Mouse (Mus musculus) hindbrain, embryonic 14.5 days (tissue): ENCODE measurements at regions not wholly inside any gene's neighbourhood (a gene's known extent, or its start where the extent isn't known, plus 50 kb on each side); places are given as distances from the start of the nearest gene placed in this dataset.

ENCODE experiments used
- ATAC-seq: fragments of 200-750 bp; cut with Nextera tagmentation; 2 replicates; pipeline ENCODE4 v1.8.0; 2017; ENCODE audit warnings: moderate number of reproducible peaks, mild to moderate bottlenecking, moderate TSS enrichment, moderate library complexity; ENCODE audit not compliant: low FRiP score
- DNase-seq: peaks from one replicate; pipeline ENCODE4 v3.0.0-alpha.2; 2015; ENCODE audit warnings: low spot score
- H3K27ac ChIP-seq: fragments of 300-500 bp; sonication (generic); 2 replicates; pipeline ENCODE4 v1.5.1; 2014; ENCODE audit warnings: mild to moderate bottlenecking, moderate library complexity
- H3K27me3 ChIP-seq: fragments of 300-500 bp; sonication (generic); 2 replicates; pipeline ENCODE4 v1.6.1; 2014; ENCODE audit warnings: mild to moderate bottlenecking, low read length, mixed read lengths; ENCODE audit not compliant: control insufficient read depth, insufficient read depth
- H3K36me3 ChIP-seq: fragments of 300-500 bp; sonication (generic); replicated peaks from 2 replicates; pipeline ENCODE4 v1.6.1; 2014; ENCODE audit not compliant: control insufficient read depth, insufficient read depth
- H3K4me1 ChIP-seq: fragments of 300-500 bp; sonication (generic); replicated peaks from 2 replicates; pipeline ENCODE4 v1.6.1; 2014; ENCODE audit warnings: antibody characterized with exemption, low read length, mixed read lengths; ENCODE audit not compliant: control insufficient read depth, insufficient read depth
- H3K4me2 ChIP-seq: fragments of 300-500 bp; sonication (generic); replicated peaks from 2 replicates; pipeline ENCODE4 v1.6.1; 2014; ENCODE audit warnings: mild to moderate bottlenecking, moderate library complexity
- H3K4me3 ChIP-seq: fragments of 300-500 bp; sonication (generic); replicated peaks from 2 replicates; pipeline ENCODE4 v1.5.1; 2014; ENCODE audit warnings: mild to moderate bottlenecking, low read length
- H3K9ac ChIP-seq: fragments of 300-500 bp; sonication (generic); 2 replicates; pipeline ENCODE4 v1.6.1; 2014
- H3K9me3 ChIP-seq: fragments of 300-500 bp; sonication (generic); 2 replicates; pipeline ENCODE4 v1.6.1; 2016; ENCODE audit warnings: low read length; ENCODE audit not compliant: control insufficient read depth
- WGBS: fragments of 180-500 bp; shearing (Covaris S2); extraction: QIAGEN DNeasy Blood & Tissue Kit; methylation state at CpG from one replicate; pipeline ENCODE4 v1.1.7; 2014; 5-methylcytosine and 5-hydroxymethylcytosine counted together

DNA sequence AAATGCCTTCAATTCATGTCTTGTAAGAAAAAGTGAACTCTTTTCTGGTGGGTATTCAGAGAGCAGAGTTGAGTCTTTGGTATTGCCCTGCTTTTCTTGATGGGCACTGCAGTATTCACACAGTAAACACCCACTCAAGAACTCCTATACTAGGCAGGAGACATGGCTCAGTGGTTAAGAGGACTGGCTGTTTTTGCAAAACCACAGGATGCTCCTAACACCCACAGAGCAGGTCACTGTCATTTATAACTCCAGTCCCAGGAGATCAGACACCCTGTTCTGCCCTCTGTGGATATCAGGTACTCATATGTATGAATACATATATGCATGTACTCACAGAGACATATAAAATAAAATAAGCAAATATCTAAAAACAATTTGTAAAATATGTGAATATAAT is 238.5 kb downstream of the Mex3b start:
- no peaks in the 10 kb centered on the region for H3K27me3 ChIP-seq

DNA sequence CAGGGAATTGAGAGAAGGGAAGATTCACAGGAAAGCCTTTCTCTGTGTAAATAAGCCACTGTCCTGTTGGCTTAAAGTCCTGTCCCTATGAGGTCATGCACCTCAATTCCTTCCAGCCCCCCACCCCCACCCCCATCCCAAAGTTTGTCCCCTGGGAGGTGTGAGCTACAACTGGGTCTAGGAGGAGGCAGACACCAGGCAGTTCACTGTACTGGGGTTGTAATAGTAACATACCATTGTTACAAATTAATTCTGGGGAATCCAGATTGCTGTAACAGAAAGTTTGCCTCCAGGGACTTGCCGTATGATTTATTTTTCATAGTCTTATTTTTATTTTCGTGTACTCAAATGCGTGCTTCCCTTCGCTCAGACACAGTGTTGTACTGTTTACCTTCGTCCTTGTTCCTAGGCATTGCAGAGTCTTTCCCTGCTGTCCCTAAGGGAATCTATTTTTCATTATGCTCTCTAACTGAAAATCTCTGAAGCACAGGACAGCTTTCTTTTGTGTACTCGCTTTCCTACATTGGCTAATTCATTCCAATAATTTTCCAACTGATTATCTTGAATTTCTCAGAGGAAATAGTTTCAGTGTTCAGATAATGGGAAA is 244.2 kb downstream of the Mex3b start:
- no peaks in the 10 kb centered on the region for H3K4me1 ChIP-seq
- WGBS, result 60% methylated on average over 6 of the region's 6 CpGs
- H3K27ac ChIP-seq, result peak overlapping the region; percentile 11; the same call in 1 of the 2 replicates
- DNase-seq, result no peak
- no peak overlapping the region for H3K4me3 ChIP-seq
- no peaks in the 10 kb centered on the region for H3K27me3 ChIP-seq
- peak; percentile 62; the same call in 1 of the 2 replicates for ATAC-seq
- no peaks in the 10 kb centered on the region for H3K36me3 ChIP-seq
- no peak overlapping the region for H3K9ac ChIP-seq
- H3K9me3 ChIP-seq, result no peaks in the 10 kb centered on the region
- no peak overlapping the region for H3K4me2 ChIP-seq

More for the DNA sequence above, 238.5 kb downstream of the Mex3b start:
- Histone ChIP-seq H3K4me3 (no peak overlapping the region), H3K27ac (no peak overlapping the region), H3K36me3 (no peaks in the 10 kb centered on the region), H3K4me1 (no peaks in the 10 kb centered on the region), H3K9me3 (no peaks in the 10 kb centered on the region), H3K4me2 (no peak overlapping the region), H3K9ac (no peak overlapping the region)
- ATAC-seq (no peak), DNase-seq (no peak)

DNA sequence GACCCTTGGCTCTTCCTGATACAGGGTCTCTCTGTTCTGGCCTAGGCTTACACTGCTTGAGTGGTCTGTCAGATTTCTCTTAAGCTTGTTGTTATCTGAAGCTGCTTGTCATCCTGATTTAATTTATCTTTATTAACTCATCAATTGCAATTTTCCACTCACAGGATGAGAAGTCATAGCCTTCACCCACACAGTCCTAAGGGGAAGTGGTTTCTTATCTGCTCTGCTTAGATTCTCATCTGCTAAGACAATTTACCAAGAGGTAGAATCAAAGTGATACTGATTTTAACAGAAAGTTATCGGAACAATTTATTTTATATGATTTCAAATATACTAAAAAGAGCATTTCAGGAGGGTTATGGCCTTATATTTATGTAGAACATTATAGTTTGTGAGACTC is 249.4 kb downstream of the Mex3b start:
- H3K27me3 ChIP-seq, result no peaks in the 10 kb centered on the region
- H3K36me3 ChIP-seq, result no peaks in the 10 kb centered on the region
- 98% methylated on average over 1 of the region's 1 CpGs for WGBS
- no peak for DNase-seq
- H3K9ac ChIP-seq, result no peak overlapping the region
- H3K4me2 ChIP-seq, result no peak overlapping the region
- H3K4me1 ChIP-seq, result no peaks in the 10 kb centered on the region
- H3K9me3 ChIP-seq, result no peaks in the 10 kb centered on the region
- no peak for ATAC-seq
- H3K4me3 ChIP-seq, result no peak overlapping the region
- H3K27ac ChIP-seq, result no peak overlapping the region

DNA sequence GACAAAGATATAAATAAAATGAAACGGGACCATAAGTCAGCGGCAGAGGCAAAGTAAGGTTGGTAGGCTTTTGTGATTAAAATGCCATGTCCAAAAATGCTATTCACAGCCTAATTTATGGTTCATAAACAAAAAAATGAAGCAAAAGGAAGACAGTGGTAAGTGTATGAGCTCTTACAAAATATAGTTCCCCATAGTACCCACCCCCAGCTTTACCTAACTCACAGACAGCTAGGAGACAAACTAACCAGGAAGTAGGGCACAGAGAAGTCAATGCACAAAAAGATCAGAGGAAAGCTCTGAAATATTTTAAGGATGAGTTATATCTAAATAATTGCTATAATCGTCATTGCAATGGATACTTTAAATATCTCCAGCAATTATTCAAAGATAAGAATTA is 249.9 kb downstream of the Mex3b start:
- Histone ChIP-seq H3K4me1 (no peaks in the 10 kb centered on the region), H3K9me3 (no peaks in the 10 kb centered on the region), H3K4me2 (no peak overlapping the region), H3K4me3 (no peak overlapping the region), H3K36me3 (no peaks in the 10 kb centered on the region), H3K27ac (no peak overlapping the region), H3K27me3 (no peaks in the 10 kb centered on the region), H3K9ac (no peak overlapping the region)
- WGBS, result 88% methylated on average over 3 of the region's 3 CpGs
- no peak for DNase-seq
- no peak for ATAC-seq

GRCm38 (mm10) chr7:83126196-83126595 is 259.1 kb downstream of the Mex3b start:
- H3K4me3 ChIP-seq, result no peak overlapping the region
- 80% methylated on average over 4 of the region's 4 CpGs for WGBS
- no peak overlapping the region for H3K27ac ChIP-seq
- no peaks in the 10 kb centered on the region for H3K27me3 ChIP-seq
- H3K36me3 ChIP-seq, result no peaks in the 10 kb centered on the region
- no peak for ATAC-seq
- H3K9ac ChIP-seq, result no peak overlapping the region
- no peak overlapping the region for H3K4me2 ChIP-seq
- no peak for DNase-seq
- H3K4me1 ChIP-seq, result no peaks in the 10 kb centered on the region
- no peaks in the 10 kb centered on the region for H3K9me3 ChIP-seq

DNA sequence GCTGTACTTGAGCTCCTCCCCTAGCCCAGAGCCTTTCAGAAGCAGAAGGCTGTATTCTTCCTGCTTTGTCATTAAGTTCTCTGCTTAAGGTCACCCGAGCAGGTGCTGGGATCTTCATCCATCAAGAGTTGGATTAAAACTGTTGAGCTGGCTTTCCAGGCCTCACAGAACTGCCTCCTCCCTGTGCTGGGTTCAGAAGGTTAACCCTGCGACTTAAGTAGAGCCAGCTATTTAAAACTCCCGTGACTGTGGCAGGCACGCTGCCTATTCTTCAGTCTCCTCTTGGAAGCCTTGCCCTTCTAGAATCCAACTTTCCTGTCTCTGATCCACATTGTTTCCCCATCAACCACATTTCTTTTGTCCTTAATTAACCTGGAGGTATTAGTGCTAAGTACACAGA is 273.1 kb downstream of the Mex3b start:
- Histone ChIP-seq H3K4me1 (no peaks in the 10 kb centered on the region), H3K27ac (no peak overlapping the region), H3K9ac (no peak overlapping the region), H3K4me2 (no peak overlapping the region), H3K9me3 (no peaks in the 10 kb centered on the region), H3K4me3 (no peak overlapping the region), H3K27me3 (no peaks in the 10 kb centered on the region), H3K36me3 (no peaks in the 10 kb centered on the region)
- DNase-seq (no peak), ATAC-seq (no peak)
- WGBS, result 52% methylated on average over 4 of the region's 4 CpGs

GRCm38 (mm10) chr7:83140658-83141057 is 273.5 kb downstream of the Mex3b start:
- no peaks in the 10 kb centered on the region for H3K27me3 ChIP-seq
- H3K4me1 ChIP-seq, result no peaks in the 10 kb centered on the region
- ATAC-seq (no peak), DNase-seq (no peak)
- H3K9me3 ChIP-seq, result no peaks in the 10 kb centered on the region
- no peak overlapping the region for H3K4me3 ChIP-seq
- H3K9ac ChIP-seq, result no peak overlapping the region
- WGBS, result 91% methylated on average over 3 of the region's 3 CpGs
- H3K27ac ChIP-seq, result no peak overlapping the region
- no peak overlapping the region for H3K4me2 ChIP-seq
- H3K36me3 ChIP-seq, result no peaks in the 10 kb centered on the region

DNA sequence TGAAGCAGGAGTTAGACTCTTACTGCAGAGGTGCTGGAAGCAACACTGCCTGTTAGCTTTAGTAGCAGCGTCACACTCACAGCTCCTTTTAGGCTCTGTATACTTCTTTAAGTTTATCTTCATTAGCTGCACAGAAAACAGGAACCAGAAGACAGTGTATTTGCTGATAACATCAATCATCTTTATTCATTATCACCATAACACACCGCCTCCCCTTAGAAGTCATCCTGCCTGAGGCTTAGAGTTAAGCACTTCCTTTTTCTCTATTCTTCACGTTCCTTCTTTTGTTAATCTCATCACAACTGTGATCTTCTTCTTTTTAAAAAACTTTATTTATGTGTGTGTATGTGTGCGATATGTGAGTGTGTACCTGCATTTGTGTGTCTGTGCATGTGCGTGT is 276.9 kb downstream of the Mex3b start:
- Histone ChIP-seq H3K9ac (no peak overlapping the region), H3K27ac (no peak overlapping the region), H3K9me3 (no peaks in the 10 kb centered on the region), H3K4me1 (no peaks in the 10 kb centered on the region), H3K4me2 (no peak overlapping the region), H3K4me3 (no peak overlapping the region), H3K27me3 (no peaks in the 10 kb centered on the region), H3K36me3 (no peaks in the 10 kb centered on the region)
- DNase-seq, result no peak
- ATAC-seq, result no peak
- WGBS, result 86% methylated on average over 5 of the region's 5 CpGs

DNA sequence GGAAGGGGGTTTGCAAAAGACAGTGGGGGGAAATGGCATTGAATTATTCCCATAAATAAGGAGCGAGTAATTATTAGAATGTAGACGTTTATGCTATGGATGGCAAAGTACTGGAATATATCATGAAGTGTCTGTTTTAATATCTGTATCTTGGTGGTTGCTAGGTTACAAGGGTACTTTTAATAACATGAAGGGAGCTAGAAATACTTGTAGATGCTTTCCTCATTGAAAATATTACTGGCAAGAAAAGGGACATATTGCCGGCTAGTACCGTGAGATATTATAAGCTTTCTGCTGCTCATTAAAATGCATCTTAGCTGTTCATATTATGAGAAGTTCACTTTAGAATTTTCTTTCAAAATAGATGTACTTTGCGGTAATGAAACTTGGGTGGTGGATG is 278.4 kb downstream of the Mex3b start:
- Histone ChIP-seq H3K4me2 (no peak overlapping the region), H3K9ac (no peak overlapping the region), H3K27ac (no peak overlapping the region), H3K36me3 (no peaks in the 10 kb centered on the region), H3K4me1 (no peaks in the 10 kb centered on the region), H3K4me3 (no peak overlapping the region), H3K9me3 (no peaks in the 10 kb centered on the region), H3K27me3 (no peaks in the 10 kb centered on the region)
- DNase-seq (no peak), ATAC-seq (no peak)
- 82% methylated on average over 5 of the region's 5 CpGs for WGBS

DNA sequence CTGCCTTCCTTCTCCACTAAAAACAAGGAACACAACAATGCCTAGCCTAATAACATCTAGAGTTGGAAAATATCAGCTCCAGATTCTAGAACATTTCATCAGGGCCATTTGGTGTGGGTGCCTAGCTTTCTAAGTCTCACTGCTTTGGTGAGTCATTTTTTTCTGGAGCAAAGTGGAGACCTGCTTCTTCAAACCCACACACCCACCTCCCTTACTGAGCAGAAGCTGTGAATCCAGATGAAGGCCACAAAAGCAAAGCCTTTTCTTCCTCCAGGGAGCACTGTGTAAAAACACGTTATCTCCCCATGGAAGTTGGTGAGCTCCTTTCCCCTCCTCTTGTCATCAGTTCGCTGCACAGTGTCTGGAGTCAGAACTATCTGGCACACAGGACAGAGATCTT is 294.1 kb downstream of the Mex3b start:
- Histone ChIP-seq H3K9me3 (no peaks in the 10 kb centered on the region), H3K27ac (no peak overlapping the region), H3K4me2 (no peak overlapping the region), H3K4me3 (no peak overlapping the region), H3K9ac (no peak overlapping the region), H3K4me1 (no peaks in the 10 kb centered on the region), H3K36me3 (no peaks in the 10 kb centered on the region), H3K27me3 (no peaks in the 10 kb centered on the region)
- DNase-seq (no peak), ATAC-seq (no peak)
- WGBS, result 70% methylated on average over 2 of the region's 2 CpGs
